Mouse (Mus musculus): ENCODE measurements around the gene Ippk.

DNA sequence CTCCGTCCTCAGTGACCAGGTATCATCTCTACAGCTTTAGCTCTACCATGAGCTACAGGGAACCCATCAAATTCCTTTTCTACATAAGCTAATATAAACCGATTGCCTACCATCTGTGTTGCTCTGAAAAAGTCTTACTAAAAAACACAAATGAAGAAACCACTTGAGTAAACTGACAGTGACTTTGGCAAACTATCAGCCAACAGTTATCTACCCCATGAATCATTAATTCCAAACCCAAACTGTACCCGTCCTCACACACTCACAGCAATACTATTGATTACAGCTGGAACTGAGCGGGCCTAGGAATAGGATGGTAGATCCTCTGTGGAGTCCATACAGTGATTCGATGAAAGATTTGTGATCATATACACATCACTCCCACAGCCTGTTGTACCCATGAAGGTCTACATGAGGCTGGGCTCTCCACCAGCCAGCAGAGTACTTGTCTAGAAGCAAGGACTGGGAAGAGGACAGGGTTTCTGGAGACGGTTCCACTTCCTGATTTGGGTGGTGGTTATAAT, 57.9 kb downstream of the Ippk start:
- TF ChIP-seq CTCF (IDR thresholded peaks at IDR 0.05; ENCODE audit: low read depth) (no peak), EP300 (IDR thresholded peaks at IDR 0.05; ENCODE audit: low read depth) (no peak)
